ENCODE assay signal across 8 mouse cellular contexts in the genomic region with DNA sequence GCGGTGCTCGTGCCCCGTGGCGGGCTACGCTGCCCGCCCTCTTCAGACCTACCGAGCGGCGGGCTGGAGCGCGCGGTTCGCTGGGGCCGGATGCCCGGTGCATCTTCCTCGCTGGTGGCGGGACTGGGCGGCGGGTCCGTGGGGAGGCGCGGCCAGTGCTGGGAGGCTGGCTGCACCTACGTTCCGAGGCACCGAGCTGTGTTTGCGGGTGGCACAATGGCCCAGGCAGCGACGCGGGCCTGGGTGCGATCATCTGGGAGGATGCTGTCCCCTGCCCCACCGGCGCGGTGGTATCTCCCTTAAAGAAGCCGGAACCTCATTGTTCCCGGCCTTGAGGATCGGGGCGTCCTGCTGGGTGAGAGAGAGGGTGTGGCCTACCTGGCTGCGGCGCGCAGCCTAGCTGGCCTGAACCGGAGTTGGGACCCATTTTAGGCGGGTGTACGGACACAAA. TPM values are rescaled to one million over a fixed set of nuclear protein-coding genes. Genes with fewer than 3 reads are reported as not detected.
A peak's percentile ranks its signal among the peaks of the same experiment; 100 is the strongest.
DNase-seq lines count a peak whose midpoint lies in the region; ATAC-seq and TF ChIP-seq lines count a peak whose summit lies in the region.

A gene (minus strand): TSS at position 321 of the 451 bp plus-strand sequence.

- peak; percentile 60 for DNase-seq in c-Kit-negative CD71-positive TER-119-positive erythroid progenitor cells, embryonic 14.5 days (ENCODE audit: low read depth, low spot score)
- peak; percentile 83 for DNase-seq in forebrain, embryonic 10.5 days (ENCODE audit: extremely low spot score, low spot score)
- peak; percentile 79 to 82 for DNase-seq in kidney, postnatal 36 days
- peak; percentile 83 for DNase-seq in testis, postnatal 14 days (ENCODE audit: low spot score)

- ATAC-seq in heart, embryonic 16.5 days (replicated peaks; ENCODE audit: extremely low read depth, insufficient read depth, low FRiP score): peak; percentile 70
- peak; percentile 71 for ATAC-seq in liver, embryonic 16.5 days (ENCODE audit: low read depth)
- peak; percentile 89 for ATAC-seq in neural tube, embryonic 13.5 days (ENCODE audit: low read depth)

- peak within 1 kb of the TSS; percentile 100 for H3K27ac ChIP-seq in forebrain, embryonic 10.5 days
- peak within 1 kb of the TSS; percentile 99 for H3K27ac ChIP-seq in heart, embryonic 16.5 days (ENCODE audit: low read length)
- peak within 1 kb of the TSS; percentile 99 for H3K27ac ChIP-seq in liver, embryonic 16.5 days (ENCODE audit: low read length)
- H3K27ac ChIP-seq in neural tube, embryonic 13.5 days (replicated peaks): peak within 1 kb of the TSS; percentile 100

- H3K4me3 ChIP-seq in E14TG2a.4 (replicated peaks; ENCODE audit: low read length): peak within 1 kb of the TSS; percentile 100
- H3K4me3 ChIP-seq in forebrain, embryonic 10.5 days: peak within 1 kb of the TSS; percentile 91
- peak within 1 kb of the TSS; percentile 88 for H3K4me3 ChIP-seq in heart, embryonic 16.5 days (ENCODE audit: low read length)
- H3K4me3 ChIP-seq in liver, embryonic 16.5 days (ENCODE audit: low read depth, low read length): peak within 1 kb of the TSS; percentile 98
- peak within 1 kb of the TSS; percentile 100 for H3K4me3 ChIP-seq in neural tube, embryonic 13.5 days

- H3K4me1 ChIP-seq in E14TG2a.4 (replicated peaks; ENCODE audit: low read depth, low read length): peaks cover 45% of the 10 kb centered on the region
- H3K4me1 ChIP-seq in forebrain, embryonic 10.5 days: peaks cover 29% of the 10 kb centered on the region
- peaks cover 31% of the 10 kb centered on the region for H3K4me1 ChIP-seq in heart, embryonic 16.5 days (ENCODE audit: control insufficient read depth, insufficient read depth, low read length)
- H3K4me1 ChIP-seq in liver, embryonic 16.5 days (ENCODE audit: control insufficient read depth, low read depth, low read length): peaks cover 27% of the 10 kb centered on the region
- peaks cover 30% of the 10 kb centered on the region for H3K4me1 ChIP-seq in neural tube, embryonic 13.5 days (replicated peaks)

- no peaks in the 10 kb centered on the region for H3K9me3 ChIP-seq in E14TG2a.4 (ENCODE audit: low read length)
- no peaks in the 10 kb centered on the region for H3K9me3 ChIP-seq in forebrain, embryonic 10.5 days
- no peaks in the 10 kb centered on the region for H3K9me3 ChIP-seq in heart, embryonic 16.5 days (replicated peaks; ENCODE audit: control insufficient read depth, low read length)
- H3K9me3 ChIP-seq in liver, embryonic 16.5 days (replicated peaks; ENCODE audit: control insufficient read depth, low read length): no peaks in the 10 kb centered on the region
- H3K9me3 ChIP-seq in neural tube, embryonic 13.5 days: no peaks in the 10 kb centered on the region

- under 1% methylated on average over 43 of the region's 43 CpGs for WGBS in forebrain, embryonic 10.5 days
- WGBS in heart, embryonic 16.5 days: 0% methylated on average over 40 of the region's 43 CpGs
- under 1% methylated on average over 43 of the region's 43 CpGs for WGBS in liver, embryonic 16.5 days (ENCODE audit: insufficient replicate concordance)
- WGBS in neural tube, embryonic 13.5 days: under 1% methylated on average over 38 of the region's 43 CpGs

- TF ChIP-seq CTCF in E14TG2a.4 (conservative IDR thresholded peaks at IDR 0.05; ENCODE audit: low read length): no peak

- no peaks in the 10 kb centered on the region for H3K27me3 ChIP-seq in E14TG2a.4 (ENCODE audit: insufficient read depth, low read length)
- H3K27me3 ChIP-seq in forebrain, embryonic 10.5 days (ENCODE audit: poor library complexity, severe bottlenecking): 0 out of 2 replicates have a peak, but pooled peaks cover under 1% of the 10 kb centered on the region
- H3K27me3 ChIP-seq in heart, embryonic 16.5 days (ENCODE audit: control insufficient read depth, insufficient read depth, low read length): no peaks in the 10 kb centered on the region
- no peaks in the 10 kb centered on the region for H3K27me3 ChIP-seq in liver, embryonic 16.5 days (ENCODE audit: control insufficient read depth, insufficient read depth, low read depth, low read length)
- H3K27me3 ChIP-seq in neural tube, embryonic 13.5 days: no peaks in the 10 kb centered on the region

- H3K36me3 ChIP-seq in E14TG2a.4 (ENCODE audit: insufficient read depth, low read length): peaks cover 29% of the 10 kb centered on the region
- H3K36me3 ChIP-seq in forebrain, embryonic 10.5 days (replicated peaks): peaks cover 27% of the 10 kb centered on the region
- peaks cover 8% of the 10 kb centered on the region for H3K36me3 ChIP-seq in heart, embryonic 16.5 days (ENCODE audit: control insufficient read depth, insufficient read depth)
- peaks cover 14% of the 10 kb centered on the region for H3K36me3 ChIP-seq in liver, embryonic 16.5 days (ENCODE audit: control insufficient read depth, insufficient read depth)
- H3K36me3 ChIP-seq in neural tube, embryonic 13.5 days: peaks cover 22% of the 10 kb centered on the region

- H3K4me2 ChIP-seq in heart, embryonic 16.5 days (ENCODE audit: low read depth, low read length): peak within 1 kb of the TSS; percentile 83
- H3K4me2 ChIP-seq in liver, embryonic 16.5 days (ENCODE audit: low read depth, low read length): peak within 1 kb of the TSS; percentile 92
- H3K4me2 ChIP-seq in neural tube, embryonic 13.5 days: peak within 1 kb of the TSS; percentile 95

- H3K9ac ChIP-seq in heart, embryonic 16.5 days (ENCODE audit: low read length): peak within 1 kb of the TSS; percentile 94
- peak within 1 kb of the TSS; percentile 98 for H3K9ac ChIP-seq in liver, embryonic 16.5 days (ENCODE audit: low read depth, low read length)
- H3K9ac ChIP-seq in neural tube, embryonic 13.5 days: peak within 1 kb of the TSS; percentile 99

RNA-seq across cellular contexts. Expression of the gene that starts here (rescaled TPM):
- polyA plus RNA-seq in forebrain, embryonic 10.5 days (2016; fragmentation: Nextera tagmentation; extraction: Ambion mirVana): 21.7 and 22.0 TPM in 2 replicates
- polyA plus RNA-seq in heart, embryonic 16.5 days (2015; fragmentation: Nextera tagmentation; extraction: Ambion mirVana): 13.0 and 13.9 TPM in 2 replicates
- 10.4 and 11.9 TPM in 2 replicates for polyA plus RNA-seq in liver, embryonic 16.5 days (2015; fragmentation: Nextera tagmentation; extraction: Ambion mirVana)
- polyA plus RNA-seq in neural tube, embryonic 13.5 days (2015; fragmentation: Nextera tagmentation; extraction: Ambion mirVana): 31.6 and 35.5 TPM in 2 replicates

Comparison
In these comparisons a context has a peak if more than half of its experiments do, and no peak if none do; other contexts are left out.
1. Peak in every context shown above with its lines: DNase-seq, ATAC-seq, H3K4me3 ChIP-seq and H3K27ac ChIP-seq.